Mouse (Mus musculus): Measurements from ENCODE around the gene Asic2.

Gene Asic2

GRCm38 (mm10) chr11:81948021-81948420, 20.2 kb downstream of the Asic2 start:
- no peak for DNase-seq

DNA sequence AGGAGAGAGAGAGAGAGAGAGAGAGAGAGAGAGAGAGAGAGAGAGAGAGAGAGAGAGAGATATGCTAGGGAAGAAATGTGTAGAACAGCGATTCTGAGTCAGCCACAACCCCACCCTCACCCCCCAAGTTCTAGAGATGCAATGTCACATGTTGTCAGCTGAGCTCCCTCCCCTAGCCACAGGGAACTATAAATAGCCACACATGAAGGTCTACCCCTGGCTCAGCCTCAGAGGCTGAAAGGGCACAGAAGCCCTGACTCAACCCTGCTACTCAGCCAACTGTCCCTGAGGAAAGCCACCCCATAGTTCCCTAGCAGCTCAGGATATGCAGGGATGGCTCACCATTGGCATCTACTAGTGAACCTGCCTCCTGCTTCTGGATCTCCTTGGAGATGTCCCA, 26.1 kb downstream of the Asic2 start:
- no peak for DNase-seq

DNA sequence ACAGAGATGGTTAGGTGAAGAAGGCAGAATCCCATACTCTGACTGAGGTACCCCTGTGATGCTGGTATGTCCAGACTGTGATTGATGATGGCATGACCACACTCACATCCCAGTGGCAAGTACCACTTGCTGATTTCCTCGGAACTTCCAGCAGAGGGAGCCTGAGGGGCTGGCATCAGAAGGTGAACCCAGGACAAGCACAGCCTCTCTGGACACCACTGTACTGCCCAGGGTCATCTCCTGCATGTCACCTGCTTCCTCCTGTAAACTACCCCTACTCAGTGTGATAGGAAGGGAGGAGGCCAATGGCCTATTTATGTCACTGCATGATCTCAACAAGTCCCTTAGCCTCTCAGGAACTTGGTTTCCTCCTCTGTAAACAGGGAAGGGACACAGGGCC, 27.3 kb downstream of the Asic2 start:
- no peak for DNase-seq

DNA sequence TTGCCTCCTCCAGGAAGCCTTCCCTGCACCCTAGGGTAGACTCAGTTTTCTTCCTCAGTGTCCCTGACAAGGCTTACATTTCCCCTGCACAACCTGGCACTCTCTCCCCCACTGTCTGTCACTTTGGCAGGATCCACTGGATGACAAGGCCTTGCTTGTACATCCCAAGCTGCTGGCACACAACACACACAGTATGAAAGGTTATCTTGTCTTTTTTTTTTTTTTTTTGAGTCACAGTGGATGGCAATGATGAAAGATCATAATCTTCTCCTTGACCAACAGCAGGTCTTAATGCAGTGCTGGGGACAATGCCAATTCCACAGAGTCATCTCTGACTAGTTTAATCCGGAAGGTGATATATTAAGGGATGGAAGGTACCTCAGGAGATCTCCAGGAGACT, 30.7 kb downstream of the Asic2 start:
- DNase-seq = no peak

- no peak for DNase-seq
Measured at GRCm38 (mm10) chr11:81926393-81926792, 41.9 kb downstream of the Asic2 start.

DNA sequence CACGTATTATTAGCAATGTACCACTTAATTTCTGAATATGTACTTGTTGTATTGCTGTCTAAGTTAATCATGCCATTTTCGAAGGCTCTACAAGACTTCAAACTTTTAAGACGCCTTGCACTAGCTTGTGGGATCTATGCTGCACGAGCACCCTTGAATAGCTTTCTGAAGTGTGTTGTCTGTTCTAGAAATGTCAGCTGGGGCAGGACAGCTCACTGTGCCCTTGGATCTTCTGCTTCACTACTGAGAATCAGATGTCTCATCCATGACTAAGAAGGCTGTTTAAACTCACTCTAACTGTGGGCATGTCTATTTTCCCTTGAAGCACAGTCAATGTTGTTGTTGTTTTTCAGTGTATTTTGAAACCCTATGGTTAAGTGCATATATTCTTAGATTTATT, 44.6 kb downstream of the Asic2 start:
- DNase-seq = no peak

DNA sequence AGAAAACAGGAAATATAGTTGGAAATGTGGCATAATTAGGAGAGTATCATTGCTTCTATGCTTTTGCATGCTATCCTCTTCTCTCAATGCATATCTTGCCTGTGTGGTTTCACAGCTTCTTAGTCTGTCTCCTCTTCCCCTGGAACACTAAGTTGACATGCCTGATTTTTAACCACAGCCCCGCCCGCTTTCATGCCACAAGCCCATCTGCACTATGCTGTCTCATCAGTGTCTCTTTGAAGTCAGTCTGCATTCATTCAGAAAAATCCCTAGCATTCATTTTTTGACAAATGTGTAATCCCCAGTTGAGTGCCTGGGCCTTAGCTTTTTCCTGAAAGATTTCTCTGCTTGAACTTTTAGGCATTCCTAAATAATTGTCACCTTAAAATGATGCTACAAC, 45.2 kb downstream of the Asic2 start:
- DNase-seq = no peak

DNA sequence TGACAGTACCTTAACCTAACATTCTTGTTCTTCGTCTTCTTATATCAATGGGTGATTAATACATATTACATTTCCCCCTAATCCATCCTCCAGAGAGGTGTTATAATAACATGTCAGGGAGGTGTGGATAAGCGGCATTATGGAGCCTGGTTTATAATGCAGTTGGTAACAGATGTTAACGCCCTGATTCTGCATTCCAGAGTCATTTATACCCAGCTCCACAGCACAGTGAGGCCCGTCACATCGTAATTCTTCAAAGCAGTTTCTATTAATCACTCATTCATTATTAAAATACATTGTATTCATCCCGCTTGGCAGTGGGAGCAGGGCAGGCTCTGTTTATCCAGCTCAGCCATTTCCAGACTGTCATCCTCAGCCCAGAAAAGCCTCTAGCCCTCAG, 52.8 kb downstream of the Asic2 start:
- DNase-seq = no peak

GRCm38 (mm10) chr11:81913071-81913470, 55.2 kb downstream of the Asic2 start:
- DNase-seq = no peak

DNA sequence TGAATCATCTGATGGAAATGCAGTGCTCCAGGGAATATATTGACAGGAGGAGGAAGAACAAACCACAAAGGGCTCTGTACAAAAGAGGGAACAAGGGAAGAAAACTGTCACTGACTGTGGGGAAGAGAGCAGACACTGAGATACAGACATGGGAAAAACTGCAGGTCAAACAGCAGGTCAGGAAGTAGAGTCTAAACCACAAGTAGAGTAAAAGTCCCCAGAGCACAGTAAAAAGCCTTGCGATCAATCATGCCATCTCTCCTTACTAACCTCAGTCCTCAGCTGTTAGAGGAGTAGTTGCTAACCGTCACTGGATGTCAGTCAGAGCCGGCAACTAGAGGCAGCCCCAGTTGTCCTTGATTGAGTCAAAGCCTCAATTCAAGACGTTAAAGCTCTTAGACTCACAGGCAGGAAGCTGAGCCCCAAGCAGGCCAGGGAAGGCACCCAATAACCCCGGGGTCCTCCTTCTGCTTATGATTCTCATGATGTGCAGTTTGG, 58.8 kb downstream of the Asic2 start:
- no peak for DNase-seq

DNA sequence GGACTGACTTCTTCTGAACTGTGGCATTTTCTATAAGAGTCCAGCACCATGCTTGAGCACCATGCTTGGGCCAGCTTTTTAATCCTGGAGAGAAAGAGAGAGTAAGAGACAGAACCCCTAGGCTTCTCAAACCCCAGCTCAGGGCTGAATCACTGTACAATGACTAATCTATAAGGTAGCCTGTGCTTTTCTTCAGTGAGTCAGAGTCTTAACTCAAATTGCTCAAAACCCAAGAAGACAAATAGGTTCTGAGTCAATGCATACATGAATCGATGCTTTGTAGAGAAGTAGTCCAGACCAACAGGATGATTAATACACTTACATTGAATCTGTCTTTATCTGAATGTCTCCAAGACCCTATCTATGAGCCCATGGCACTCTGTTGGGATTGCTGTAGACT, 59.5 kb downstream of the Asic2 start:
- no peak for DNase-seq

DNA sequence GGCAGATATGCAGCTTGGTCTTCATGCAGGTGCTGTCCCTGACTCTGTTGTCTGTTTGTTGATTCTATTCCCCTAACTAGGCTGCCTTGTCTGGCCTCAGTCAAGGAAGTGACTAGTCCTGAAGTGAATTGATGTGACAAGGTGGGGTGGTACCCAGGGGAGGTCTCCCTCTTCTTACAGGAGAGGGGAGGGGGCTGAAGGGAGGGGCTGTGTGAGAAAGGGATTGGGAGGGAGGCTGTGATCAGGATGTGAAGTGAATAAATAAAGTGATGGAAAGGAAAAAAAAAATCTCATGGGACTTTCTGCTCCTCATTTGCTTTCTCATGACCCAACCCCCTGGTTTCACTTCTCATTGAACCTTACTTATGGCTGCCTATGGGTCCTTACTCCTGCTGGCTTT, 65.9 kb downstream of the Asic2 start:
- DNase-seq = no peak

DNA sequence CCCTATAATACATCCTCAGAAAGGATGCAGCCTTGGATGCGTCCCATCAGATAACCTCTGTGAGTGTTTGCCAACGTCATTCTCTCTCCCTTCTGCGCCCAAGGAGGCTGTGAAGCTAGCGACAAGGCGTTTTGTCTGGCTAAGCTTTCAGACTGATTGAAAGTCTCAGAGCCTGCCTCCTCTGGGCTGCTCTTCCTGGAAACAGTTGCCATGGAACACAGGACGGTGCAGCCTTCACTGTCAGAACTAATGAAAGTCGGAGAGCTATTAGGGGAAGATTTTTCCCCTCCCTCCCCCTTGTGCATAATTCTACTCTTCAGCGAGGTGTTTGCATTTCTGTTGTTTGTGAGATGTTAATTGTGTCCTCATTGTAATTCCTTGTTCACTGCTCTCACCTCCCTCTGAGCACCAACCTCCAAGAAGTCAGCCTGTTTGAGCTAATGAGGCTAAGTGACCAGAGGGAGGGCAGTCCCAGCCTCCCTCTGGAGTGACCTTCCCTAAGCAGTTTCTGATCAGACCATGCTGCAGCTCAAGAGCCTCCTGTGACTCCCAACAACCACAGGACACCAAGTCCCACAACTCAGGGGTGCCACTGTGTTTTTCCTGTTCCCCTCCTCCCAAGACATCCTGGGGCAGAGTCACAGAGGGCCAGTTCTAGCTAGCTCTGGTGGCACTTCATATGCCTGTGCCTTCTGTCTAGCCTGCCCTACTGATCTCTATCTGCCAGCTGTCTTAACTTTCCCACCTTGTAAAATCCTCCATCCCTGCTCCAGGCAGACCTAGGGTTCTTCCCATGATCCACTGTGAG, 70.5 kb downstream of the Asic2 start:
- DNase-seq = no peak

DNA sequence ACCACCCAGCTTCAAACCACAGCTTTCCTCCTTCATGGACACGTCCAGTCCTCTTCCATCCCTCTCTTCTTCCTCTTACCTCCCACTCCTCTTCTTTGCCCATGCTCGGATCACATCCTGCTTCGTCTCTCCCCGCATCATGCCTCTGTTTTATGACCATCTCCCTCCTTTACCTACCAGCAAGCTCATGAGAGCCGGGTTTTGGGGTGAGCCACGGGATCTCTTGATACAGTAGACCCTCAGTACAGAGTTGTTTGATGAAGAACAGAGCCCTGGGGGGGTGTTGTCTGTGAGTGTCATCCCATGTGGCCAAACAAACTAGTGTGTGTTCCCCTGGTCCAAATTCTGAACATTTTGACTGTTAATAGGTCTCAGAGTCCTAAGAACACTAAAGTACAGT, 71.7 kb downstream of the Asic2 start:
- no peak for DNase-seq

GRCm38 (mm10) chr11:81871506-81872213, 96.6 kb downstream of the Asic2 start:
- no peak for DNase-seq

DNA sequence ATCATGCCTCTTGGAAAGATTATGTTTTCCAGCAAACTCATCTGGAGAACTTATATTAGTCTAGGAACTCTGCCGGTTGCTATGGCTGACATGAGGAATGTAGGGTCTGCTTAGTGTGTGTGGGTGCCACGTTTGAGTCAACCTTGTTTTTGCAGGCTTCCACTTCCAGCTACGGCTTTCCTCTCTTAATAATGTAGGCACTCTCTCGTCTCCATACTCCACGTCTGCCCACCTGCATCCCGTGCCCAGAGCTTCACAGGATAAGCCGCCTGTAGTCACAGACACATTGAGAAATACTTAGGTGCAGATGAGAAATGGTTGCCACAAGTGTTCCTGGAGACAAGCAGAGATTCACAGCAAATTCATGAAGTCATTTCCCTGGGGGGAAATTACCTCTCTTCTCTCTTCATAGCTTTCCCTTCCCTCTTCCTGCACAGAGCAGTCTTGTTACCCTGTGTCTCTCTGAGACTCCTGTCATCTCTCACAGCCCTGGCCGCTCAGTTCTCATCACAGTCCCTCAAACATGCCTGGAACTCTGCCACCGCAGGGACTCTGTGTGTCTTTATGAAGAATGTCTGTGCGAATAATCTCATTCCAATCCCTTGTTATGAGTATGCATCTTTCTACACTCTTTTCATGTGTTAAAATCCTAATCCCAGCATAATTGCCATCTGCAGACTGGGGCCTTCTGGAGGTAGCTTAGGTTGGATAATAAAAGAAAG, 102.4 kb downstream of the Asic2 start:
- no peak for DNase-seq

DNA sequence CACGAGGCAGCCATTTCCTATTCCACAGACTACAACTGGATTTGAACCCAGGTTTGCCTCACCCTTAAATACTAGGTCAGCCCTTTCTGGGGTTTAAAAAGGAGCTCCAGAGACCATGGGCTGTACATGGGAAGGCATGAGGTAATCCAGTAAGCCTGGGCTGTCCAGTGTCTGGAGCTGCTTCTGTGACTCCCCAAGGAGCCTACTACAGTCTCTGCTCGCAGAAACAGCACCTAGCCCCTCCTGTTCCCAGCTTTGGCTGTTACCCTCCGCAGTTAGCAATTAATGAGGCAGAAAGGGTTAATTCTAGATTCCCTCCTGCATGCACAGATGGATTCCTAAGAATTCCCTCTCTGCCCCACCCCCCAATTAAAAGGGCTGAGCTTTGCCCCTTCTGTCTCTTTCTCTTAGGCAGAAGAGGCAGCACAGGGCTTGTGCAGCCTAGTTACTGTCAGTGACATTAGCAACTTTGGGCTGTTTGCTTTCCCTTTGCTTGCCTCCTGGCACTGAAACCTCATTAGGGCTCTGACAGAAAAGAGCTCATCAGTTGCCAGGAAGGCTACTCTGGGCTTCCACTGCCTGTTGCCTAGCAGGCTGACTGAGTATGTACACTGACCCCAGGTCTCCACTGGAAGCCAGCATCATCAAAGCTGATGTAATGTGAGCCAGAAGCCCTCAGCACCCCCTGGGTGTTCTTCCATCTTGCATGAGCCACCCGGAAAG, 107.8 kb downstream of the Asic2 start, which contains the start of gene 5530401A14Rik:
Gene 5530401A14Rik (plus strand): TSS at position 424 of the 723 bp plus-strand sequence.
- no peak for DNase-seq

DNA sequence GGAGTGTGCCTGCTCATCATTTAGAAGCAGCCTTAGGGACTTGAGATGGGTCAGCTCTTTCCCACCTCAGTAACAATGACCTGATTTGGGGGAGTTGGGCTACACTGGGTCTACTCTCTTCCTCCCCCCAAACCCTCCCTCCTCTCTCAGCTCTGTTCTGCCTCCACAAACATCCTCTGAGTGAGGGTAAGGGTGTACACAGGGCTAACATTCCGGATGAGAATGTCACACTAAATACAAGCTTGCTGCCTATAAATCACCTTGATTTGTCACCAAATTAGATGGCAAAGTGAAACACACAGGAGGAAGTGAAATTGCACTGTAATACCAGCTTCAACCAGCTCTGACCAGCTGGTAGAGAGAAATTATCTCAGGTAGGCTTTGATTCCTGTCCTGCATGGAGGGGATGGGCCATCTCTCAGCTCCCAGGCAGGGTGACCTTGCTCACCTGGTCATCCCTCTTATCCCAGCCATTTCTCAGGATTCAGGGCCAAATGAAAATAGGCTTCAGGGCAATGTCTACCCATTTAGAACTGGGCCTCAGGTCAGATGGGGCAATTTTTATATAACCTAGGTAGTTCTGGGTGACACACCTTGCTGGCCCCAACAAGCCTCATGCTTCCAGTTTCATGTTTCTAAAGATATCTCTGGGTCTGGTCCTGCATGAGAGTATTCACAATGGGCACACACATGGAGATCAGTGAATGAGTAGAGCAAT, 120.3 kb downstream of the Asic2 start:
- no peak for DNase-seq

- DNase-seq = no peak
Measured at GRCm38 (mm10) chr11:81845686-81846036, 122.6 kb downstream of the Asic2 start.

- DNase-seq = no peak
Measured at GRCm38 (mm10) chr11:81845010-81845685, 123.1 kb downstream of the Asic2 start.

DNA sequence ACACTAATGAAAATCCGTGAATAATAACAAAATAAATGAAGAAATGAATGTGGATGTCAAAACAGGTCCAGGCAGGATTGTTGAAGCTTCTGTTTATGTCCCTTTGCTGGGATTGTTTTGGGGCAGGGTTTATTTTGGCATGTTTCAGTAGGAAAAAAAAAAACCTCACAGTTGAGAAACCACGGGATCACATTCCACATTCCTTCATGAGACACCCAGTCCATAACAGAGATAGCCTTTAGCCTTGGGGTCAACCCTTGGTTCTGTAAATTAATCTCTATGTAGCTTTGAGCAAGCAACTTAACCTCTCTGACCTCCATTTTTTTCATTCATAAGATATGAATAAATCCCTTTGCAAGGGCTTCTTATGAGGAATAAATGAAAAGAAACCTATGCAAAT, 127.3 kb downstream of the Asic2 start:
- no peak for DNase-seq

- DNase-seq = no peak
Measured at GRCm38 (mm10) chr11:81838426-81838825, 129.8 kb downstream of the Asic2 start.
